Mouse (Mus musculus) liver, adult 2 months (tissue): ENCODE measurements at regions not wholly inside any gene's neighbourhood (a gene's known extent, or its start where the extent isn't known, plus 50 kb on each side); places are given as distances from the start of the nearest gene placed in this dataset.

Source experiments
- DNase-seq: peaks from one replicate; pipeline ENCODE4 v3.0.0-alpha.2; 2011; ENCODE audit warnings: low read depth, low spot score; ENCODE audit errors: extremely low read depth
- H3K27ac ChIP-seq: fragments of 200-500 bp; replicated peaks from 2 replicates; pipeline ENCODE4 v1.5.1; 2012; ENCODE audit warnings: low read depth, mild to moderate bottlenecking, control low read depth, inconsistent platforms, low read length; ENCODE audit not compliant: insufficient read depth
- H3K27me3 ChIP-seq: fragments of 200-500 bp; 2 replicates; pipeline ENCODE4 v1.6.1; 2012; ENCODE audit warnings: mild to moderate bottlenecking, moderate library complexity, low read length, inconsistent platforms; ENCODE audit not compliant: control insufficient read depth, insufficient read depth
- H3K36me3 ChIP-seq: fragments of 200-500 bp; 2 replicates; pipeline ENCODE4 v1.6.1; 2012; ENCODE audit warnings: low read length, inconsistent platforms; ENCODE audit not compliant: control insufficient read depth, insufficient read depth
- H3K4me1 ChIP-seq: fragments of 200-500 bp; 2 replicates; pipeline ENCODE4 v1.6.1; 2011; ENCODE audit warnings: low read length; ENCODE audit not compliant: control insufficient read depth, insufficient read depth
- H3K4me3 ChIP-seq: fragments of 200-500 bp; 2 replicates; pipeline ENCODE4 v1.5.1; 2011; ENCODE audit warnings: low read depth, mild to moderate bottlenecking, control low read depth, low read length, moderate library complexity; ENCODE audit not compliant: insufficient read depth
- H3K79me2 ChIP-seq: fragments of 200-500 bp; 2 replicates; pipeline ENCODE4 v1.6.1; 2012; ENCODE audit warnings: inconsistent platforms, mild to moderate bottlenecking, low read length, moderate library complexity; ENCODE audit not compliant: control insufficient read depth, insufficient read depth
- H3K9ac ChIP-seq: fragments of 200-500 bp; 2 replicates; pipeline ENCODE4 v1.6.1; 2012; ENCODE audit warnings: low read depth, mild to moderate bottlenecking, control low read depth, inconsistent platforms, low read length
- CTCF ChIP-seq: fragments of 200-500 bp; IDR thresholded peaks from 2 replicates; pipeline ENCODE4 v1.5.1; 2011; ENCODE audit warnings: low read depth, low read length, control low read depth
- POLR2A ChIP-seq: fragments of 200-500 bp; IDR thresholded peaks from 2 replicates; pipeline ENCODE4 v1.6.1; 2011; ENCODE audit warnings: low read length, control low read depth; ENCODE audit not compliant: insufficient read depth; ENCODE audit errors: extremely low read depth
- WGBS: fragments of 180-500 bp; shearing (Covaris S2); methylation state at CpG from one replicate; pipeline ENCODE4 v1.1.7; 2018; 5-methylcytosine and 5-hydroxymethylcytosine counted together

- no peak for TF ChIP-seq POLR2A
- TF ChIP-seq CTCF = no peak
- WGBS = 75% methylated on average over 4 of the region's 4 CpGs
- DNase-seq = no peak
- Histone ChIP-seq H3K4me3 (no peak overlapping the region), H3K27me3 (no peaks in the 10 kb centered on the region), H3K36me3 (no peaks in the 10 kb centered on the region), H3K4me1 (no peaks in the 10 kb centered on the region), H3K79me2 (no peaks in the 10 kb centered on the region), H3K27ac (no peak overlapping the region), H3K9ac (no peak overlapping the region)
Observed at GRCm38 (mm10) chr1:137831284-137831683, 344.2 kb downstream of the Ptprc start.

GRCm38 (mm10) chr1:137827379-137827778 lies 348.1 kb downstream of the Ptprc start:
- Histone ChIP-seq H3K27ac (no peak overlapping the region), H3K4me3 (no peak overlapping the region), H3K9ac (no peak overlapping the region), H3K79me2 (no peaks in the 10 kb centered on the region), H3K27me3 (no peaks in the 10 kb centered on the region), H3K4me1 (no peaks in the 10 kb centered on the region), H3K36me3 (no peaks in the 10 kb centered on the region)
- 94% methylated on average over 4 of the region's 4 CpGs for WGBS
- TF ChIP-seq POLR2A = no peak
- no peak for TF ChIP-seq CTCF
- no peak for DNase-seq

GRCm38 (mm10) chr1:137815401-137815888 lies 360.1 kb downstream of the Ptprc start:
- Histone ChIP-seq H3K36me3 (no peaks in the 10 kb centered on the region), H3K9ac (no peak overlapping the region), H3K27ac (no peak overlapping the region), H3K27me3 (no peaks in the 10 kb centered on the region), H3K79me2 (no peaks in the 10 kb centered on the region), H3K4me3 (no peak overlapping the region), H3K4me1 (no peaks in the 10 kb centered on the region)
- DNase-seq = no peak
- no peak for TF ChIP-seq POLR2A
- TF ChIP-seq CTCF = no peak
- 79% methylated on average over 4 of the region's 4 CpGs for WGBS

GRCm38 (mm10) chr1:137814556-137814955 lies 361.0 kb downstream of the Ptprc start:
- no peak overlapping the region for H3K27ac ChIP-seq
- no peaks in the 10 kb centered on the region for H3K79me2 ChIP-seq
- H3K36me3 ChIP-seq = no peaks in the 10 kb centered on the region
- TF ChIP-seq CTCF = no peak
- no peak for TF ChIP-seq POLR2A
- H3K27me3 ChIP-seq = no peaks in the 10 kb centered on the region
- H3K9ac ChIP-seq = no peak overlapping the region
- H3K4me3 ChIP-seq = no peak overlapping the region
- H3K4me1 ChIP-seq = no peaks in the 10 kb centered on the region
- no peak for DNase-seq
- 81% methylated on average over 2 of the region's 2 CpGs for WGBS

- TF ChIP-seq POLR2A (no peak), CTCF (no peak)
- Histone ChIP-seq H3K4me1 (no peaks in the 10 kb centered on the region), H3K27ac (no peak overlapping the region), H3K9ac (no peak overlapping the region), H3K27me3 (no peaks in the 10 kb centered on the region), H3K4me3 (no peak overlapping the region), H3K36me3 (no peaks in the 10 kb centered on the region), H3K79me2 (no peaks in the 10 kb centered on the region)
- no peak for DNase-seq
- WGBS = 63% methylated on average over 1 of the region's 1 CpGs
Observed at GRCm38 (mm10) chr1:137813716-137814115, 361.8 kb downstream of the Ptprc start.

GRCm38 (mm10) chr1:137811981-137812380 lies 363.5 kb downstream of the Ptprc start:
- Histone ChIP-seq H3K4me3 (no peak overlapping the region), H3K36me3 (no peaks in the 10 kb centered on the region), H3K9ac (no peak overlapping the region), H3K27me3 (no peaks in the 10 kb centered on the region), H3K79me2 (no peaks in the 10 kb centered on the region), H3K27ac (no peak overlapping the region), H3K4me1 (no peaks in the 10 kb centered on the region)
- 78% methylated on average over 4 of the region's 4 CpGs for WGBS
- no peak for DNase-seq
- TF ChIP-seq POLR2A (no peak), CTCF (no peak)
